Mouse (Mus musculus): ENCODE results near the gene Hmcn2. TPM values are rescaled to one million over a fixed set of nuclear protein-coding genes. Genes with fewer than 3 reads are reported as not detected.

Hmcn2 gene
- polyA plus RNA-seq, 1 experiment = 0.40 TPM

- Histone ChIP-seq H3K9me3 (peaks cover 7% of the 10 kb centered on the region), H3K36me3 (replicated peaks; ENCODE audit: low read length) (no peaks in the 10 kb centered on the region), H3K4me1 (no peaks in the 10 kb centered on the region; the same call in 1 of the 2 replicates), H3K4me3 (replicated peaks) (no peak overlapping the region), H3K27me3 (replicated peaks) (peaks cover 46% of the 10 kb centered on the region)
- TF ChIP-seq FLI1 (IDR thresholded peaks at IDR 0.05; ENCODE audit: low read length) (no peak), GATA1 (IDR thresholded peaks at IDR 0.05; ENCODE audit: borderline replicate concordance, low read length) (no peak)
Observed at GRCm38 (mm10) chr2:31303177-31303576, 11.0 kb upstream of the Hmcn2 start.

GRCm38 (mm10) chr2:31304191-31304590 lies 10.0 kb upstream of the Hmcn2 start:
- H3K4me3 ChIP-seq (replicated peaks) = no peak overlapping the region
- H3K9me3 ChIP-seq = peaks cover 9% of the 10 kb centered on the region
- H3K27me3 ChIP-seq (replicated peaks) = peaks cover 50% of the 10 kb centered on the region
- H3K4me1 ChIP-seq = no peaks in the 10 kb centered on the region; the same call in 1 of the 2 replicates
- H3K36me3 ChIP-seq (replicated peaks; ENCODE audit: low read length) = no peaks in the 10 kb centered on the region
- TF ChIP-seq GATA1 (IDR thresholded peaks at IDR 0.05; ENCODE audit: borderline replicate concordance, low read length) = no peak
- no peak for TF ChIP-seq FLI1 (IDR thresholded peaks at IDR 0.05; ENCODE audit: low read length)

- TF ChIP-seq FLI1 (IDR thresholded peaks at IDR 0.05; ENCODE audit: low read length) = no peak
- TF ChIP-seq GATA1 (IDR thresholded peaks at IDR 0.05; ENCODE audit: borderline replicate concordance, low read length) = no peak
- Histone ChIP-seq H3K27me3 (replicated peaks) (peaks cover 52% of the 10 kb centered on the region), H3K9me3 (peaks cover 9% of the 10 kb centered on the region), H3K4me3 (replicated peaks) (no peak overlapping the region), H3K4me1 (no peaks in the 10 kb centered on the region), H3K36me3 (replicated peaks; ENCODE audit: low read length) (no peaks in the 10 kb centered on the region)
Observed at GRCm38 (mm10) chr2:31304801-31305665, 9.2 kb upstream of the Hmcn2 start.

- H3K9me3 ChIP-seq = peaks cover 9% of the 10 kb centered on the region
- TF ChIP-seq FLI1 (IDR thresholded peaks at IDR 0.05; ENCODE audit: low read length) (no peak), GATA1 (IDR thresholded peaks at IDR 0.05; ENCODE audit: borderline replicate concordance, low read length) (no peak)
- no peaks in the 10 kb centered on the region for H3K36me3 ChIP-seq (replicated peaks; ENCODE audit: low read length)
- peaks cover 53% of the 10 kb centered on the region for H3K27me3 ChIP-seq (replicated peaks)
- H3K4me3 ChIP-seq (replicated peaks) = no peak overlapping the region
- H3K4me1 ChIP-seq = no peaks in the 10 kb centered on the region
Observed at GRCm38 (mm10) chr2:31305684-31306083, 8.5 kb upstream of the Hmcn2 start.

- no peaks in the 10 kb centered on the region for H3K4me1 ChIP-seq
- H3K4me3 ChIP-seq (replicated peaks) = no peak overlapping the region
- H3K9me3 ChIP-seq = peaks cover 9% of the 10 kb centered on the region
- no peaks in the 10 kb centered on the region for H3K36me3 ChIP-seq (replicated peaks; ENCODE audit: low read length)
- H3K27me3 ChIP-seq (replicated peaks) = peaks cover 61% of the 10 kb centered on the region
- TF ChIP-seq FLI1 (IDR thresholded peaks at IDR 0.05; ENCODE audit: low read length) = no peak
- TF ChIP-seq GATA1 (IDR thresholded peaks at IDR 0.05; ENCODE audit: borderline replicate concordance, low read length) = no peak
Observed at GRCm38 (mm10) chr2:31308257-31308656, 6.0 kb upstream of the Hmcn2 start.

GRCm38 (mm10) chr2:31309549-31309948 lies 4.7 kb upstream of the Hmcn2 start:
- TF ChIP-seq FLI1 (IDR thresholded peaks at IDR 0.05; ENCODE audit: low read length) = no peak
- TF ChIP-seq GATA1 (IDR thresholded peaks at IDR 0.05; ENCODE audit: borderline replicate concordance, low read length) = no peak
- Histone ChIP-seq H3K4me1 (no peaks in the 10 kb centered on the region), H3K36me3 (replicated peaks; ENCODE audit: low read length) (no peaks in the 10 kb centered on the region), H3K27me3 (replicated peaks) (peaks cover 69% of the 10 kb centered on the region), H3K4me3 (replicated peaks) (no peak overlapping the region), H3K9me3 (peaks cover 9% of the 10 kb centered on the region)

- TF ChIP-seq FLI1 (IDR thresholded peaks at IDR 0.05; ENCODE audit: low read length) = no peak
- TF ChIP-seq GATA1 (IDR thresholded peaks at IDR 0.05; ENCODE audit: borderline replicate concordance, low read length) = no peak
Observed at GRCm38 (mm10) chr2:31318162-31318561, 3.9 kb downstream of the Hmcn2 start.

GRCm38 (mm10) chr2:31319200-31319599 lies 5.0 kb downstream of the Hmcn2 start:
- H3K4me3 ChIP-seq (replicated peaks) = no peak overlapping the region
- no peaks in the 10 kb centered on the region for H3K9me3 ChIP-seq
- H3K27me3 ChIP-seq (replicated peaks) = peaks cover 77% of the 10 kb centered on the region
- no peaks in the 10 kb centered on the region; the same call in 1 of the 2 replicates for H3K4me1 ChIP-seq
- H3K36me3 ChIP-seq (replicated peaks; ENCODE audit: low read length) = no peaks in the 10 kb centered on the region
- no peak for TF ChIP-seq FLI1 (IDR thresholded peaks at IDR 0.05; ENCODE audit: low read length)
- TF ChIP-seq GATA1 (IDR thresholded peaks at IDR 0.05; ENCODE audit: borderline replicate concordance, low read length) = no peak

More at GRCm38 (mm10) chr2:31318162-31318561, 3.9 kb downstream of the Hmcn2 start:
- Histone ChIP-seq H3K36me3 (replicated peaks; ENCODE audit: low read length) (no peaks in the 10 kb centered on the region), H3K9me3 (no peaks in the 10 kb centered on the region), H3K4me3 (replicated peaks) (no peak overlapping the region), H3K27me3 (replicated peaks) (peaks cover 79% of the 10 kb centered on the region), H3K4me1 (no peaks in the 10 kb centered on the region)

GRCm38 (mm10) chr2:31327186-31327585 lies 13.0 kb downstream of the Hmcn2 start:
- H3K4me3 ChIP-seq (replicated peaks) = no peak overlapping the region

GRCm38 (mm10) chr2:31337706-31338330 lies 23.6 kb downstream of the Hmcn2 start:
- no peaks in the 10 kb centered on the region for H3K9me3 ChIP-seq
- H3K4me3 ChIP-seq (replicated peaks) = no peak overlapping the region
- no peak for TF ChIP-seq FLI1 (IDR thresholded peaks at IDR 0.05; ENCODE audit: low read length)
- no peak for TF ChIP-seq GATA1 (IDR thresholded peaks at IDR 0.05; ENCODE audit: borderline replicate concordance, low read length)
- peaks cover 55% of the 10 kb centered on the region for H3K27me3 ChIP-seq (replicated peaks)
- peaks cover 9% of the 10 kb centered on the region; the same call in 1 of the 2 replicates for H3K4me1 ChIP-seq
- no peaks in the 10 kb centered on the region for H3K36me3 ChIP-seq (replicated peaks; ENCODE audit: low read length)

More at GRCm38 (mm10) chr2:31327186-31327585, 13.0 kb downstream of the Hmcn2 start:
- TF ChIP-seq FLI1 (IDR thresholded peaks at IDR 0.05; ENCODE audit: low read length) = no peak
- TF ChIP-seq GATA1 (IDR thresholded peaks at IDR 0.05; ENCODE audit: borderline replicate concordance, low read length) = no peak
- H3K36me3 ChIP-seq (replicated peaks; ENCODE audit: low read length) = no peaks in the 10 kb centered on the region
- no peaks in the 10 kb centered on the region; the same call in 1 of the 2 replicates for H3K4me1 ChIP-seq
- no peaks in the 10 kb centered on the region for H3K9me3 ChIP-seq
- H3K27me3 ChIP-seq (replicated peaks) = peaks cover 48% of the 10 kb centered on the region
